Mouse (Mus musculus) adrenal gland, adult 18-20 months (tissue): Measurements from ENCODE around the gene Cdk10. TPM values are rescaled to one million over a fixed set of nuclear protein-coding genes. Genes with fewer than 3 reads are reported as not detected.
"Not testable (repeated sequence)": the region's sequence is repeated elsewhere in the genome, so short reads cannot be mapped to it uniquely, and the experiment has no call there.

Experiments used
- DNase-seq, 2 experiments: peaks; one replicate each; pipeline ENCODE4 v3.0.0; 2021 to 2022; ENCODE audit warnings: low spot score in 2 of 2
- long read RNA-seq, 2 experiments: library from polyadenylated mRNA; stranded (forward); transcript quantifications; one replicate each; pipeline ENCODE4 v2.0.0; 2021
- total RNA-seq, 2 experiments: library from RNA; stranded (reverse); gene quantifications; 1 replicate in 1 of 2; 2 replicates in 1 of 2; pipeline ENCODE4 v1.2.3; 2021

The Cdk10 gene
- total RNA-seq, result 10 to 100 TPM; 49.6 to 62.2 TPM
- long read RNA-seq, experiment 1, transcript Cdk10-201 (13 exons, 1,642 nt), result major isoform, 16 of 28 reads
- long read RNA-seq, experiment 1, partial matches to known transcripts, result 4 of 28 reads
- long read RNA-seq, experiment 1, other reads (novel, unspliced or antisense), result 4 of 28 reads
- long read RNA-seq, experiment 2, transcript Cdk10-201 (13 exons, 1,642 nt), result major isoform, 14 of 22 reads
- long read RNA-seq, experiment 2, partial matches to known transcripts, result 2 of 22 reads
- long read RNA-seq, experiment 2, other reads (novel, unspliced or antisense), result 4 of 22 reads

- peak; percentile 96 to 97 for DNase-seq
Observed at GRCm38 (mm10) chr8:123224278-123225266, at the start of gene Cdk10. Gene Cdk10, plus strand, starts transcription at chr8:123224842.

- peak in 1 of 2 experiments; percentile 52 for DNase-seq
Observed at GRCm38 (mm10) chr8:123181391-123181790, 43.3 kb upstream of the Cdk10 start.

GRCm38 (mm10) chr8:123185566-123186409 is 38.9 kb upstream of the Cdk10 start, which contains the start of gene Dpep1:
Gene Dpep1, plus strand, starts transcription at chr8:123186242.
- no peak for DNase-seq

DNA sequence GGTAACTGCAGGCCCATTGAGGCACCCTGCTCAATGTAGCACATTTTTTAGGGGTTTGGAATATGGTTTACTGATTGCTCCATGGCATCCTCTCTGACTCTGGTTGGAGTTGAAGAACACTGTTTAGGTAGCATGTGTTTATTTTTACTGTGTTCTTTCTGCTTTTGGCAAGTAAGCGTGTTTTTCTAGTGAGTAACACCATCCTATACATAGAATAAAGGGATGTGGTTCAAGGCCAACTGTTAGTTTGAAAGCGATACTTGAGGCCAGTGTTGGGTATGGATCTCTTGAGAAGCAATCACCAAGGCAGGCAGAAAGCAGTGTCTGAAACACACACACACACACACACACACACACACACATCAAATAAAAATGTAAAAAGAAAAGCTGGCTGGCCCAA is 36.6 kb upstream of the Cdk10 start:
- DNase-seq, result no peak

DNA sequence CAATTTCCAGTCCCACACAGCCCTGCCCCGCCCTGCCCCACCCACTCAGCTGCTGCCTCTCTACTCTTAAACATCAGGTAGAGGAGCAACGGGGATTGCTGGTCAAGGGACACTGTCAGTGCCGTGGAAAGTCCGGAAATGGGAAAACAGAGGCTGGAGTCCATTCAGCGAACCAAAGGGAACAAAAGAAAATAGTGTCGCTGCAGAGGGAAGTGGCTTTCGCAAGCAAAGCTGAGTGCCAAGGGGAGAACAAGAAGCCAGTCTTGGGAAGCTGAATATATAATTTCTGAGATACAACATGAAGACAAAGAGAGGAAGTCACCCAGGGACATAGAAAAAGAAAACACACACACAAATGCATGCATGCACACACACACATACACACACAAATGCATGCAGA is 35.8 kb upstream of the Cdk10 start:
- no peak for DNase-seq

DNA sequence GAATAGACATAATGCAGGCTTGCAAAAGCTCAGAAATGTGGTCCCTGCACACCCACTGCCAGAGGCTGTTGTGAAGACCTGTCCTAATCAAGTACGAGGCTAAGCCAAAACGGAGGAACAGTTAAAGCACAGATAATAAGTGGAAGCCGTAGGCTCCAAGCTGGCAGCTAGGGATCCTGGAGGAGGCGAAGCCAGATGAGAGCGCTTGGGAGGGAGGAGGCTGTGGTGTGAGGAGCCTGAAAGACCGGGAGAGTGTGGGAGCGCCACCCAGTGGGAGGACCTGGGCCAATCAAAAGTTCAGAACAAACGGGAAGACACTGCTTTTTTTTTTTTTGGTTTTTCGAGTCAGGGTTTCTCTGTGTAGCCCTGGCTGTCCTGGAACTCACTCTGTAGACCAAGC is 34.0 kb upstream of the Cdk10 start:
- peak; percentile 62 to 71 for DNase-seq

GRCm38 (mm10) chr8:123191908-123192307 is 32.7 kb upstream of the Cdk10 start:
- DNase-seq, result no peak

DNA sequence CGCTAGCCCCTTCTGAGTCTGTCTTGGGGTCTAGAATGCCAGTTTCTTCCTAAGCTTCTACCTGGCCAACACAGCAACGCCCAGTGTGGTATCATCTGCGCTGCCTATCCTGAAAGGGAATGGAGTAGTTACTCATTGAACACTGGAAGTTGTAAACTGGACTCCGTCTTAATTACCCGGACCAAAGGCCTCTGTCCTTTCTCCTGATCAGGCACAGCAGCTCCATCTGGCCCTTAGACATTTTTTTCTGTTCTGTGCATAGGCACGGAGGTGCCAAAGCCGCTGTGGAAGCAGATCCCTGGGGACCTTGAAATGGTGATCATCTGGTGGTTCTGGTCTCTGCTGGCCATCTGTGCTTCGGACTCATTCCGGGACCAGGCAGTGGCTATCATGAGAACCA is 30.9 kb upstream of the Cdk10 start:
- no peak for DNase-seq

DNA sequence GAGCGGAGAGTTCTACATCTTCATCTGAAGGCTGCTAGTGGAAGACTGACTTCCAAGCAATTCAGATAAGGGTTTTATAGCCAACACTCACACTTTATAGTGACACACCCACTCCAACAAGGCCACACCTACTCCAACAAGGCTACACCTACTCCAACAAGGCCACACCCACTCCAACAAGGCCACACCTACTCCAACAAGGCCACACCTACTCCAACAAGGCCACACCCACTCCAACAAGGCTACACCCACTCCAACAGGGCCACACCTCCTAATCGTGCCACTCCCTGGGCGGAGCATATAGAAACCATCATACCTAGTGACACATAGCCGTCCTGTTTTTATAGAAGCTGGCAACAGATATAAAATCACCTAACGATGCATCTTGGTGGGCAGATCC is 27.6 kb upstream of the Cdk10 start:
- not testable (repeated sequence) for DNase-seq

GRCm38 (mm10) chr8:123199864-123200263 is 24.8 kb upstream of the Cdk10 start:
- no peak for DNase-seq

DNA sequence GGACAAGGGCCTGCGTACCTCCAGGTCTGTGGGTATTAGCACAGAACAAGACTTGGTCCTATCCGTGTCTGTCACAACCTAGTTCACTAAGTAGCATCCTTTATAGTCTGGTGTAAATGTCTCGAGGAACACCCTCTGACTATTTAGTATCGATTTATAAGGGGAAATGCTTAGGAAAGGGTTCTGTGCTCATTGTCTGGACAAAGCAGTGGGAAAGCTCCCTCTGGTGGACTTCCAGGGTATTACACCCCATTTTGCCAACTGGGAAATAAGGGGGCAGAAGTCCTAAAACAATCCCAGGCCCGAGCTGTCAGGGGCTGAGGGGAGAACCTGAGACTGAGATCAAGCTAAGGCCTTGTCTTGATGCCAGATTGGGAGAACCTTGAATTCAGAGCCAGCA is 22.4 kb upstream of the Cdk10 start:
- peak; percentile 76 for DNase-seq

- no peak for DNase-seq
Observed at GRCm38 (mm10) chr8:123203571-123203970, 21.1 kb upstream of the Cdk10 start.

GRCm38 (mm10) chr8:123211876-123212275 is 12.8 kb upstream of the Cdk10 start:
- DNase-seq, result no peak

DNA sequence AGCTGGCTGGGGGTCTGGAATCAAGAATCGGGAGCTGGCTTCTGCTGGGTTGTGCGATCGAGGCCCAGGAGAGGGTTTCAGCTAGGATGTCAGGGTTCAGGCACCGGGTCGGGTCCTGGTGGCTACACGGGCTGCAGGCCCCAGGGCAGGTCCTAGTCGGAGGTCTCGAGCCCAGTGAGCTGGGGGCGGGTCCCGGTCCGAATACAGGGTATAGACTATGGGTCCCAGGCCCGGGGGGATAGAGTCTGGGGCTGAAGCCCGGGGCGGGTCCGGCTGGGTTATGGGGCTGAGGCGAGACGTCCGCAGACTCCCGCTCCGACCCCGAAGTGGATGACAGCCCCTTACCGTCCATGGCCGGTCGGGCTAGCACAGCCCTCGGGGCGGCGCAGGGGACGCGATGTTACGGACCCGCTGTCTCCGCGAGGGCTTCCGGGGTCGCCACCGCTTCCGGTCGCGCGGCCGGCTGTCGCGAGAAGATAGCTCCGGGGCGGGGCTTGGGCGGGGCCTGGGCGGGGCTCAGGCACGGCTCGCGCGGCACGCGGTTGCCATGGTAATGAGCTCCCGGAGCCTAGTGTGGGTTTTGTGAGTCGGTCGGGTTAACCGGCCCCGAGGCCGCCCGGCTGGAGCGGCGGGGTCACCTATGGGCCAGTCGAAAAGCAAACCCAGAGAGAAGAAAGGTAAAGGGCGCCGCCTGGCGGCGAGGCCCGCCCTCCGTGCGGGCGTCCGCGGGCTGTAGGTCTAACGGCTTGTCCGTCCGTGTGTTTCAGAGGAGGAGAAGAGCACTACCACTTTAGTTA is 12.1 kb upstream of the Cdk10 start, which contains the start of the genes Chmp1a and Spata33:
Gene Chmp1a (minus strand): TSS at position 443 of the 797 bp plus-strand sequence.
Gene Spata33 (plus strand): TSS at position 512 of the 797 bp plus-strand sequence.
- DNase-seq, result peak; percentile 85 to 89

- no peak for DNase-seq
Observed at GRCm38 (mm10) chr8:123213118-123213772, 11.4 kb upstream of the Cdk10 start.

- DNase-seq, result no peak
Observed at GRCm38 (mm10) chr8:123215430-123215829, 9.2 kb upstream of the Cdk10 start.

GRCm38 (mm10) chr8:123220917-123221316 is 3.7 kb upstream of the Cdk10 start:
- no peak for DNase-seq

DNA sequence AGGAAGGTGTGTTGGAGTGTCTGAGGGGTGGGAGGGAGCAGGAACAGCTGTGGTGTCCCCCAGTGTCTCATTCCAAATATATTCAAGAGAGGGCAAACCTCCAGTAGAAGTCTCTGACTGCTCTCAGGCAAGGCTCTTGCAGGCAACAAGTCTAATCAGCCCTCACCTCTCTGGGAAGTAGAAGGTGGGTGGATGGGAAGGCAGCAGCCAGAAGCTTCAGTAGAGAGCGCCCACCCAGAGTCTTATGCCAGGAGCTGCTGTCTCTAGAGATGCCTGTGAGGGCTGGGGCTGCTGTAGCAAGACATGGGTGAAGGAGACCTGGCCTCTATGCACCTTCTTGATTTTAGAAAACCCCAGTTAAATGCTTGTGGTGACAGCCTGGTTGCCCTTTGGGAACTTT is 3.8 kb downstream of the Cdk10 start:
- DNase-seq, result no peak

DNA sequence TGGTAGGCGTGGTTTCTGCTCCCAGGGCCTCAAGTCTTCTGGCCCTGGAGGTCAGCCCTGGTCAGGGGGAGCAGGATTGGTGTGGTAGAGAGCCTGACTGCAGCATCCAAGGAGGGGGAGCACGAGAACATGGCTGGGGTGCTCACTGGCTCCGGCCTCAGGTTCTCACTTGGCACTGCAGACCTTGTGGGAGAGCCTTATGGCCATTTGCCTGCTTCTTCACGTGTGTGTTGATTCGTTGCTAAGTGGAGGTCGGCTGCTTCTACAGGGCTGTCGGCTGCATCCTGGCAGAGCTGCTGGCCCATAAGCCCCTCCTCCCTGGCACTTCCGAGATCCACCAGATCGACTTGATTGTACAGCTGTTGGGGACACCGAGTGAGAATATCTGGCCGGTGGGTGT is 5.7 kb downstream of the Cdk10 start:
- not testable (repeated sequence) for DNase-seq
